Mouse (Mus musculus): ENCODE measurements at regions not wholly inside any gene's neighbourhood (a gene's known extent, or its start where the extent isn't known, plus 50 kb on each side); places are given as distances from the start of the nearest gene placed in this dataset.
"Not testable (repeated sequence)": the region's sequence is repeated elsewhere in the genome, so short reads cannot be mapped to it uniquely, and the experiment has no call there.

DNA sequence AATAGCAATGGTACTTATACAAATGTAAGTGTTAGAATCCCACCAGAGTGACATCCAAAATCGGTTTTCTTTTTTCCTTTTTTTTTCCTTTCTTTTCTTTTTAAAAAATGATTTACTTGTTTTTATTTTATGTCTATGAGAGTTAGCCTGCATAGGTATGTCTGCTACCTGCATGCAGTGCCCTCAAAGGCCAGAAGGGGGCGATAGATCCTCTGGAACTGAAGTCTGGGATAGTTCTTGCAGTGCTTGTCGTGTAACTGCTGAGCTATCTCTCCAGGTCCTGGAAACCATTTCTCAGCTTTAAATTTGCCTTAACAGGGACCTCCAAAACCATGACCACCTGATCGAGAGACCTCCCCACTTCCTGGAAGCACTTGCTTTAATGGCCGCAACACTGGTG is 93.8 kb downstream of the Defb7 start:
- peak; percentile 6 for DNase-seq

GRCm38 (mm10) chr8:19601542-19601941 is 106.6 kb downstream of the Defb7 start:
- not testable (repeated sequence) for DNase-seq

DNA sequence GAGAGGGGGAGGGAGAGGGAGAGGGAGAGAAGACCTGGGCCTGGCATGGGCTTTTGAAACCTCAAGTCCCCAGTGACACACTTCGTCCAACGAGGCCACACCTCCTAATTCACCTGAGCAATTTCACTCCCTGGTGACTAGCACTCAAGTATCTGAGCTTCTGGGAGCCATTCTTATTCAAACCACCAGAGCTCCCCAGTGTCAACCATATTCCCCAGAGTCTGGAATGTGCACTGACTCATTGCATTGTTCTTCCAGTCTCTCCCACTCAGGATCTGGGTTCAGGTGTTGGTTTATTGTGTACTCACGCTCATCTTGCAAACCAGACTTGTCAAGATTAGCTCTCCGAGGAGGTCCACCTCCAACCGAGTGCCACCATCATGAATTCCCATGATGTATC is 111.7 kb downstream of the Defb7 start:
- DNase-seq, result no peak

GRCm38 (mm10) chr8:19627514-19627913 is 101.9 kb upstream of the 4930467E23Rik start:
- DNase-seq, result no peak

DNA sequence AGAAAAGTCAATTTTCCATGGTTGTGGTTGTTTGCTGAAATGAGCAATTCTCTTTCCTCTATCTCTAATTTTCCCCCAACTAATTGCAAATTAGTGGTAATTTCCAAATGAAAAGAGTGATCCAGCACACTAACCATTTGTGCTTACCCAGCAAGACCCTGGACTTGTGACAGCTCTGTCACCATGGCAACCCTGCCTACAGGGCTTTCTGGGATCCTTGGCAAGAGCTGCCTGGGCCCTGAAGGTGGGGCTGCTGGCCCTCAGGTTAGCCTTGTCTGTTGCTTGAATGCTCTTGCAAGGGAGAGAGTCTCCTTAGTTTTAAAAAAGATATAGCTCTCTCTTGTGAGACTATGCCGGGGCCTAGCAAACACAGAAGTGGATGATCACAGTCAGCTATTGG is 80.8 kb upstream of the 4930467E23Rik start:
- DNase-seq, result not testable (repeated sequence)

Measured in thymus, postnatal 4 days (tissue).